Mouse (Mus musculus) kidney, adult 2 months (tissue): ENCODE data around the gene Dlgap4.

Experiments
- CTCF ChIP-seq: fragments of 200-500 bp; conservative IDR thresholded peaks from 2 replicates; pipeline ENCODE4 v1.5.1; 2011; ENCODE audit warnings: low read depth, mild to moderate bottlenecking, control low read depth, low read length, moderate library complexity, mixed read lengths; ENCODE audit not compliant: insufficient read depth, insufficient read length
- POLR2A ChIP-seq: fragments of 200-500 bp; IDR thresholded peaks from one replicate; pipeline ENCODE4 v1.6.1; 2011; ENCODE audit warnings: low read depth, low read length, control low read depth

DNA sequence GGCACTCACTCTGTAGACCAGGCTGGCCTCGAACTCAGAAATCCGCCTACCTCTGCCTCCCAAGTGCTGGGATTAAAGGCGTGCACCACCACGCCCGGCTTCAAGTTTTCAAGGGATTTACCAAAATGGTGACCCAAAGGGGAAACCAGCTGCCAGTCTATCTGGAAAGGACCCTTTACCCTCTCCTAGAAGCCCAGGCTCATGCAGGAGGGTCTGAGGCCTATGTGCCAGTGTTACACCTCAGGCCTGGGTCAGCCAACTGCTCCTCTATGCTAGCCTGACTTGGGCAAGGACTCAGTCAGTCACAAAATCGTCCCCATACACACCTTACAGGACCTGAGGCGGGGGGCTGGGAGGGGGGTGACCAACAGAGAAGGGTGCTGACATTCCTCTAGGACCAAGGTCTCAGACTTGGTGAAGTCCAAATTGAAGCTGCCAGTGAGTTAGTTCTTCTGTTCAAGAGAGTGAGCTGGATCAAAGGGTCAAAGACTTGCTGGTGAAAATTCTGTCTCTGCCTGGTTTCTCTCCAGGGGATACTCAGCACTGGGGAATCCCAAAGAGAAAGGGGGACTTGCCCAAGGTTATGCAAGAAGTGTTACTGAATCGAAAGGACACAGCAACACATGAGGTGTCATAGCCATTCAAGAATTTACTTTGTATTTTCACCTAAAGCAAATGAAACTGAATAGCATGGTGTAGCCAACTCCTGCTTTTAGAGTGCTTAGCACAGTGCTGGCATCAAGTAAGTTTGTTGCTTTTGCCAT, 106.2 kb downstream of the Dlgap4 start:
- TF ChIP-seq CTCF, result no peak
- no peak for TF ChIP-seq POLR2A
